Mouse (Mus musculus) monocyte, adult 5-6 weeks (primary cell): ENCODE measurements around the gene Inca1. TPM values are rescaled to one million over a fixed set of nuclear protein-coding genes. Genes with fewer than 3 reads are reported as not detected.

ENCODE experiments used
- ATAC-seq: fragments of 153-309, 156-312 bp; replicated peaks from 2 replicates; pipeline ENCODE4 v1.8.0; 2017; ENCODE audit warnings: mild to moderate bottlenecking; ENCODE audit not compliant: low TSS enrichment, insufficient number of reproducible peaks, severe bottlenecking, poor library complexity, low FRiP score
- total RNA-seq: library from RNA; stranded (forward); fragments of 200-1000, 200-491, 200-594 nt; gene quantifications from 3 replicates; pipeline ENCODE4 v1.2.3, GENCODE M21; 2017

Inca1 gene
- total RNA-seq, 1 experiment from 2014 or later, result not detected

GRCm38 (mm10) chr11:70706127-70706526 is 6.2 kb upstream of the Inca1 start:
- ATAC-seq, result no peak

DNA sequence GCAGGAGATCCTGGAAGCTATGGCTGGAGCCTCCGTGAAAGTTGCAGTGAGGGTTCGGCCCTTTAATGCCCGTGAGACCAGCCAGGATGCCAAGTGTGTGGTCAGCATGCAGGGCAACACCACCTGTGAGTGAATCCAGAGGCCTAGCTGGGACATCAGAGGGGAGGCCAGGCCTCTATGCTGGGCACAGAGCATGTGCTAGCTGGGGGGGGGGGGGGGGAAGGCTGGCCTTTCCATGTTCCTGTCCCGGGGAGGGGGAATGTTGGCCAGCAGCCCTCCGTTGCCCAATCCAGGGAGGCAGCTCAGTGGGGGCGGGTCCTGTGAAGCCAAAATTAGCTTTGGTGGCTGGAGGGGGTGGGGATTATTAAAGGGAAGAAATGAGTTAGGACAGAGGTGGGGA is 2.8 kb upstream of the Inca1 start:
- no peak for ATAC-seq

DNA sequence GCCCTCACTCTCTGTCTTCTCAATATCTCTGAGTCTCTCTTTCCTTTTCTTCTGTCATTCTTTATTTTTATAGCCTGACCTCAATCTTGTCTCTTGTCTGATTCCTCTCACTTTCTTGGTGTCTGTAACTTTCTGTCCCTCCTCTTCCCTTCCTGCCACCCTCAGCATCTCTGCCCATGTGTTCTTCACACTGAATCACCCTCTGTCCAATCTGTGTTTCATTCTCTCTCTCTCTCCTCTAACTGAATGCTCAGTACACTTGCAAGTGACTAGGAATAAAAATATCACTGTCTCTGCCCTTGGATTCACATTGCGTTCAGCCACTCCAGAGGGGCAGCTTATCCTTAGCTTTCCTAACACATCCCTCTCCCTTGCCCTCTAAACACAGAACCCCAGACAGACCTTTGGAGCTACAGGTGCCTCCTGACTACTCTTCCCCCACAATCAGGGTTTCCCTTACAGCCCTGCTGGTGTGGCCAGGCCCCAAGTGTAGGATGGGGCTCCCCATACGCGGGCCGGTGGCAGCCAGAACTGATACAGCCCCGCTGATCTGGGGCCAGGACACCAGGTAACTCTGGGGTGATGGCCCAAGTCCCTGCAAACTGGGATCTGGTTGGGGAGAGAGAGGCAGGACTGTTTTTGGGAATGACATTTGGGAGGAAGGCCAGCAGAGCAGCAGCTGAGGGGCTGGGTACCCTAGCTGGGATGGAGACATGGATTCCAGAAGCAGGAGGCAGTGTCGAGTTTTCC is 2.2 kb upstream of the Inca1 start:
- no peak for ATAC-seq

DNA sequence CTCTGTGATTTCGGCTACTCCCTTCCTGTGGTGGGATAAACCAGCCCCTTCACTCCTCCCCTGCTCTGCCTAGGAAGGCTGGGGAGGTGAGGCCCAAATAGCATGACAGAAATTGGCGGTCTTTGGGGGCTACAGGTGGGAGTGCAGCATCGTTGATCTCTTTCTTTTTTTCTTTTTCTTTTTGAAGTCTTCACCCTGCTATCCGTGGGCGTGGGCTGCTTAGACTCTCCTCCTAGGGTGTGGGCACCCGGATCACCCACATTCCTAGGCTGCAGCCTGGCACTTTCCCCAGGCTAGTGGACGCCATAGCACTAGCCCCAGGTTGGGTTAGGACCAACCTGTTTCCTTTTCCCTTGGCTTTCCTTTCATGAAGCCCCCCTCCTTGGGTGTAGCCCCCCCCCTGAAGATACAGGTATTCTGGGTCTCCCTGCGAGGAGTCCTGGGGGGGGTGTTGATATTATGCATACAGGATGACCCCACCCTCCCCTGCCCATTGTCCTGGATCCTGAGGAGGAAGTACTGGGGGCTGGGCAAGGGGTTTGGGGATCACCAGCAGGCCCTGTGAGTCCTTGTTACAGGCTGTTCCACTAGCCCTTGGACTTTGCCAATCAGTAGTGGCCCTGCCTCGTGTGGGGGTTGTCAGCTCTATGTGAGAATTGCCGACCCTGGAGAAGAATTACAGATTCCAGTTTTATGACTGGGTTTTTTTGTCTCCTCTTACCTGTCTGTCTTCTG is 1.4 kb upstream of the Inca1 start:
- no peak for ATAC-seq

- no peak for ATAC-seq
Observed at GRCm38 (mm10) chr11:70700613-70701012, 658 bp upstream of the Inca1 start.

GRCm38 (mm10) chr11:70699051-70699450 is 904 bp downstream of the Inca1 start:
- ATAC-seq, result no peak

DNA sequence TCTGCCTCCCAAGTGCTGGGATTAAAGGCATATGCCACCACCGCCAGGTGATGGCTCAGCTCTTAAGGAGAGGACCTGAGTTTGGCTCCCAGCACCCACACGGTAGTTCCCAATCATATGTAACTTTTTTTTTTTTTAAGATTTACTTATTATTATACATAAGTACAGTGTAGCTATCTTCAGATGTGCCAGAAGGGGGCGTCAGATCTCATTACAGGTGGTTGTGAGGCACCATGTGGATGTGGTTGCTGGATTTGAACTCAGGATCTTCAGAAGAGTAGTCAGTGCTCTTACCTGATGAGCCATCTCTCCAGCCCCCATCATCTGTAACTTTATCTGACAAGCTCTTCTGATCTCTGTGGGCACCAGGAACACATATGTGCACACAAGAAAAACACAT is 2.6 kb downstream of the Inca1 start:
- ATAC-seq, result no peak

DNA sequence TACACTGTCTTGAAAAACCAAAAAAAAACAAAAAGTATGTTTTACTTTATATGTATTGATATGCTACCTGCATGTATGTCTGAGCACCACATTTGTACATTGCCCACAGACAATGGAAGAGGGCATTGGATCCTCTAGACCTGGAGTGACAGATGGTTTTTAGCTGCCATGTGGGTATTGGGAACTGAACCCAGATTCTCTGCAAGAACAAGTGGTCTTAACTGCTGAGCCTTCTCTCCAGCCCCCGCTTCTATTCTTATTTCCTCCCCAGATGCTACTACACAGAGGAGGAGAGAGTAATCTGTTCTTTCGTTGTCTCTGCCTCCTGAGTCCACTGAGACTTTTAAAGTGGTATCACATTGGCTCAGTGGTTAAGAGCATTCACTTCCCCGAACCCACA is 6.5 kb downstream of the Inca1 start:
- no peak for ATAC-seq

GRCm38 (mm10) chr11:70689578-70689977 is 10.4 kb downstream of the Inca1 start:
- no peak for ATAC-seq

GRCm38 (mm10) chr11:70688372-70688771 is 11.6 kb downstream of the Inca1 start:
- ATAC-seq, result no peak

DNA sequence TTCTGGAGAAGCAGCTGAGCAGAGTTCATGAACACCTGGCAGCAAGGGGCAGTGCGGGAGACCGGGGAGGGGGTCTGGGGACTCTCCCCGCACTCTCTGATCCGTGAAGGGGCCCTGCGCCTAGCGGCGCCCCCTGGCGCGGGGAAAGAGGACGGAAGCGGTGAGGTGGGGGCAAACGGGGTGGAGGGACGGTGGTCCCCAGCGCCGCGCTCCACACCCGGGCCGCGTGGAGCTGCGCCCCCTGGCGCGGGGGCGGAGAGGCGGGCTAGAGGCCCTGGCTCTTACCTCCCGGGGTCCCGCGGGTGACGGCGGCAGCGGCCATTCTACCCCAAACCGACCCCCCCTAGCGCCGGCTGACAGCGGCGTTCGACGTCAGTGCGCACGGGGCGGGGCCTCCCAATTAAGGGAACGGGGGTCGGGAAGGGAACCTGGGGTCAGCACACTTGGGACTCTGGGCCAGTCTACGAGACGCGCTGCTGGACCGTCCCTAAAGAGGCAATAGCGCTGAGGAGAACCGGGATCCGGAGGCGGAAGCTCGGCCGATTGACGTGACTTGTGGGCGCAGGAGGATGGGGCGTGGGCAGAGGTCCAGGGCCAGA is 12.3 kb downstream of the Inca1 start, which contains the start of gene Camta2:
Gene Camta2, minus strand, starts transcription at position 505 of the 599 bp plus-strand sequence.
- ATAC-seq, result peak; percentile 53

- no peak; the same call in 1 of the 2 replicates for ATAC-seq
Observed at GRCm38 (mm10) chr11:70686901-70687566, 12.9 kb downstream of the Inca1 start.

DNA sequence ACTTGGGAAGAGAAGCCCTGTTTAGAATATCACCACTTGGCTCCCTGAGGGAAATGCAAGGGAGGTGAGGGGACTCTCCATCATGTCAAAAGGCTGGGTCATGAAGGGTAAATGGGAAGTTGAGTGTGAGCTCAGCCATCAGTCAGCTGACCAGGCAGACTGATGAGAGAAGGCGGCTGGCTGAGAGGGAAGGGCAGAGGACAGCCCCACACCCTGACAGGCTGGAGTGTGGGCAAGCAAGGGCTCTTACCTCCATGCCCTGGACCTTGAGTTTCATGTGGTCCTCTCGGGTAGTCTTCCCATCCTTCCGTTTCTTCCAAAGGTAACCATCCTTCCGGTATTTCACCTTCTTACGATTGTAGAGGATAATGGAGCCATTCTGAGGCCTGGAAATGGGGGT is 16.3 kb downstream of the Inca1 start:
- 0 out of 2 replicates have a peak, but pooled peaks have one; percentile 14 for ATAC-seq

- ATAC-seq, result no peak
Observed at GRCm38 (mm10) chr11:70681897-70682581, 17.9 kb downstream of the Inca1 start.

DNA sequence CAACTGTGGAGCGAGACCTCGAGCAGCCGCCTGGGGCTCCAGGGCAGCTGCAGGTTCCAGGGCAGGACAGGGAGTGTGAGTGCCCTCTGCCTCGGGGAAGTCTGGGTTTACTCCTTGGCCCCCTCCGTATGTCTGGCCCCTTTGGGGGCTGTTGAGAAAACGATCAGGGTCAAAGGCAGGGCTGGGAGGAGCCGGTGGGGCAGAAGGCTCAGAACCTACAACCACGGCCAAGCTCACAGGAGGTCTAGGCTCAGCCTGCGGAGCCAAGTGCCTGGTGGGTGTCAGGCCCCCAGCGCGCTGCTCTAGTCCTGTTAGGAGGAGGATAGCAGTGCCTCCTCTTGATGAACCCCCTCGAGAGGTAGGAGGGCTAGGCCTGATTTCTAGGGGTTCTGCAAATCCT is 18.8 kb downstream of the Inca1 start:
- no peak for ATAC-seq

- peak; percentile 96 for ATAC-seq
Observed at GRCm38 (mm10) chr11:70679894-70680293, 20.1 kb downstream of the Inca1 start.

DNA sequence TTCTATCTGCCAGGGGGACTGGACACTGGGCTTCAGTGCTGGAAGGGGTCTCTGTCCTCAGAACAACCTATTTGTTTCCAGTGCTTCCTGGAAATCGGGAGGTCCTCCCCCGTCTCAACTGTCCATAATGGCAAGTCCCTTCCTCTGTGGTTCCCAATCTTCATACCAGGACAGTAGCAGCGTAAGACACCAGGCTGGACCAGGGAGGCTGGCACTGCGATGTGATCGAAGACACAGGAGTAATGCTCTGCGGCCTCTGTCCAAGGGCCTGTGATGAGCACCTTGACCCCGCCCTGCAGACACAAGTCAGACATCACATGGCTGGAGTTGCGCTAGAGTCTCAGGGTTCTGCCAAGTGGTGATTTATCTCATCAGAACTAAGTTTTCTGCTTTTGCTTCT is 20.6 kb downstream of the Inca1 start:
- no peak for ATAC-seq

DNA sequence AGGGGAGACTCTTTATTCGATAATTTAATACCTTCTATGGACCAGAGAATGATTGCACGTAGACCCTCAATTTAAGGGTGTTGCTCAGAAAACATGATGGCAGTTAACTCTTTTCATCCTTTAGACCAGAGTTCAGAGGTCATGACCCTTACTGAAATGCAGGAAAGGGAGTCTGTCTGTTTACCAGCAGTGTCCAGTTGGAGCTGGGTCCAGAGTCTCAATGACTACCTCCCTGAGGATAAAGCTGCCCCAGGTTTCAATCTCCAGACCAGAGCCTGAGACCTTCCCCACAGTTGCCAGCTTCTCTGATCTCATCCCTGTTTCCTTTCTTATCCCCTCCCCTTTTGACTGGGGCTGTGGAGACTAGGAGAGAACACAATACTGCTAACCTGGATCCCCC is 21.4 kb downstream of the Inca1 start:
- no peak for ATAC-seq

- no peak for ATAC-seq
Observed at GRCm38 (mm10) chr11:70678092-70678491, 21.9 kb downstream of the Inca1 start.
